Mouse (Mus musculus): ENCODE measurements at regions not wholly inside any gene's neighbourhood (a gene's known extent, or its start where the extent isn't known, plus 50 kb on each side); places are given as distances from the start of the nearest gene placed in this dataset.
"Not testable (repeated sequence)": the region's sequence is repeated elsewhere in the genome, so short reads cannot be mapped to it uniquely, and the experiment has no call there.

GRCm38 (mm10) chr13:72250419-72250818 lies 286.9 kb upstream of the Irx1 start:
- H3K27ac ChIP-seq (ENCODE audit: low read depth, low read length): no peak overlapping the region
- H3K4me3 ChIP-seq (ENCODE audit: low read length): no peak overlapping the region
- no peaks in the 10 kb centered on the region for H3K27me3 ChIP-seq (replicated peaks; ENCODE audit: control insufficient read depth, insufficient read depth, low read length)
- no peaks in the 10 kb centered on the region for H3K4me1 ChIP-seq (ENCODE audit: control insufficient read depth, insufficient read depth, low read depth, low read length)
- no peak overlapping the region for H3K9ac ChIP-seq (ENCODE audit: low read depth, low read length)
- no peak overlapping the region for H3K4me2 ChIP-seq (ENCODE audit: low read length)
- H3K36me3 ChIP-seq (ENCODE audit: control insufficient read depth, insufficient read depth, low read length): no peaks in the 10 kb centered on the region
- no peak for ATAC-seq
- H3K9me3 ChIP-seq (ENCODE audit: control insufficient read depth, low read length): peaks cover 3% of the 10 kb centered on the region; the same call in 1 of the 2 replicates

GRCm38 (mm10) chr13:72253242-72253641 lies 289.7 kb upstream of the Irx1 start:
- not testable (repeated sequence) for H3K4me3 ChIP-seq (ENCODE audit: low read length); H3K9me3 ChIP-seq (ENCODE audit: control insufficient read depth, low read length); H3K4me2 ChIP-seq (ENCODE audit: low read length); H3K27me3 ChIP-seq (replicated peaks; ENCODE audit: control insufficient read depth, insufficient read depth, low read length); H3K36me3 ChIP-seq (ENCODE audit: control insufficient read depth, insufficient read depth, low read length); H3K9ac ChIP-seq (ENCODE audit: low read depth, low read length); H3K27ac ChIP-seq (ENCODE audit: low read depth, low read length); H3K4me1 ChIP-seq (ENCODE audit: control insufficient read depth, insufficient read depth, low read depth, low read length); ATAC-seq
- 61% methylated on average over 13 of the region's 13 CpGs for WGBS

- ATAC-seq: no peak
- H3K4me2 ChIP-seq (ENCODE audit: low read length): no peak overlapping the region
- H3K27ac ChIP-seq (ENCODE audit: low read depth, low read length): no peak overlapping the region
- H3K9me3 ChIP-seq (ENCODE audit: control insufficient read depth, low read length): no peaks in the 10 kb centered on the region
- no peaks in the 10 kb centered on the region for H3K4me1 ChIP-seq (ENCODE audit: control insufficient read depth, insufficient read depth, low read depth, low read length)
- H3K27me3 ChIP-seq (replicated peaks; ENCODE audit: control insufficient read depth, insufficient read depth, low read length): peaks cover 6% of the 10 kb centered on the region; the same call in 1 of the 2 replicates
- no peak overlapping the region for H3K9ac ChIP-seq (ENCODE audit: low read depth, low read length)
- no peaks in the 10 kb centered on the region for H3K36me3 ChIP-seq (ENCODE audit: control insufficient read depth, insufficient read depth, low read length)
- H3K4me3 ChIP-seq (ENCODE audit: low read length): no peak overlapping the region
- 92% methylated on average over 2 of the region's 2 CpGs for WGBS
Observed at GRCm38 (mm10) chr13:72258794-72259193, 295.3 kb upstream of the Irx1 start.

- no peaks in the 10 kb centered on the region for H3K9me3 ChIP-seq (ENCODE audit: control insufficient read depth, low read length)
- no peak overlapping the region for H3K27ac ChIP-seq (ENCODE audit: low read depth, low read length)
- no peak overlapping the region for H3K4me3 ChIP-seq (ENCODE audit: low read length)
- ATAC-seq: 0 out of 2 replicates have a peak, but pooled peaks have one; percentile 12
- no peak overlapping the region for H3K4me2 ChIP-seq (ENCODE audit: low read length)
- 40% methylated on average over 3 of the region's 3 CpGs for WGBS
- H3K4me1 ChIP-seq (ENCODE audit: control insufficient read depth, insufficient read depth, low read depth, low read length): peaks cover 10% of the 10 kb centered on the region
- H3K27me3 ChIP-seq (replicated peaks; ENCODE audit: control insufficient read depth, insufficient read depth, low read length): peaks cover 9% of the 10 kb centered on the region
- H3K9ac ChIP-seq (ENCODE audit: low read depth, low read length): no peak overlapping the region
- H3K36me3 ChIP-seq (ENCODE audit: control insufficient read depth, insufficient read depth, low read length): no peaks in the 10 kb centered on the region
Observed at GRCm38 (mm10) chr13:72264416-72264815, 300.9 kb upstream of the Irx1 start.

- H3K9me3 ChIP-seq (ENCODE audit: control insufficient read depth, low read length): no peaks in the 10 kb centered on the region
- H3K27me3 ChIP-seq (replicated peaks; ENCODE audit: control insufficient read depth, insufficient read depth, low read length): peaks cover 9% of the 10 kb centered on the region
- H3K4me2 ChIP-seq (ENCODE audit: low read length): no peak overlapping the region
- H3K9ac ChIP-seq (ENCODE audit: low read depth, low read length): no peak overlapping the region
- H3K36me3 ChIP-seq (ENCODE audit: control insufficient read depth, insufficient read depth, low read length): no peaks in the 10 kb centered on the region
- 39% methylated on average over 7 of the region's 7 CpGs for WGBS
- H3K4me3 ChIP-seq (ENCODE audit: low read length): no peak overlapping the region
- H3K27ac ChIP-seq (ENCODE audit: low read depth, low read length): no peak overlapping the region
- H3K4me1 ChIP-seq (ENCODE audit: control insufficient read depth, insufficient read depth, low read depth, low read length): peaks cover 10% of the 10 kb centered on the region
- no peak for ATAC-seq
Observed at GRCm38 (mm10) chr13:72265116-72265515, 301.6 kb upstream of the Irx1 start.

- Histone ChIP-seq H3K4me3 (ENCODE audit: low read length) (no peak overlapping the region), H3K4me2 (ENCODE audit: low read length) (no peak overlapping the region), H3K9me3 (ENCODE audit: control insufficient read depth, low read length) (no peaks in the 10 kb centered on the region), H3K27ac (ENCODE audit: low read depth, low read length) (no peak overlapping the region), H3K9ac (ENCODE audit: low read depth, low read length) (no peak overlapping the region), H3K27me3 (replicated peaks; ENCODE audit: control insufficient read depth, insufficient read depth, low read length) (peaks cover 9% of the 10 kb centered on the region), H3K36me3 (ENCODE audit: control insufficient read depth, insufficient read depth, low read length) (no peaks in the 10 kb centered on the region), H3K4me1 (ENCODE audit: control insufficient read depth, insufficient read depth, low read depth, low read length) (peaks cover 10% of the 10 kb centered on the region)
- 43% methylated on average over 11 of the region's 11 CpGs for WGBS
- ATAC-seq: peak; percentile 76
Observed at GRCm38 (mm10) chr13:72265650-72266049, 302.1 kb upstream of the Irx1 start.

- no peak overlapping the region for H3K9ac ChIP-seq (ENCODE audit: low read depth, low read length)
- H3K4me2 ChIP-seq (ENCODE audit: low read length): no peak overlapping the region
- no peaks in the 10 kb centered on the region for H3K9me3 ChIP-seq (ENCODE audit: control insufficient read depth, low read length)
- H3K4me3 ChIP-seq (ENCODE audit: low read length): no peak overlapping the region
- H3K36me3 ChIP-seq (ENCODE audit: control insufficient read depth, insufficient read depth, low read length): no peaks in the 10 kb centered on the region
- peaks cover 10% of the 10 kb centered on the region for H3K4me1 ChIP-seq (ENCODE audit: control insufficient read depth, insufficient read depth, low read depth, low read length)
- ATAC-seq: peak; percentile 77
- no peak overlapping the region for H3K27ac ChIP-seq (ENCODE audit: low read depth, low read length)
- H3K27me3 ChIP-seq (replicated peaks; ENCODE audit: control insufficient read depth, insufficient read depth, low read length): peaks cover 9% of the 10 kb centered on the region
- 60% methylated on average over 12 of the region's 12 CpGs for whole genome bisulfite sequencing
Observed at GRCm38 (mm10) chr13:72266174-72266768, 302.7 kb upstream of the Irx1 start.

GRCm38 (mm10) chr13:72280343-72280742 lies 316.8 kb upstream of the Irx1 start:
- H3K27me3 ChIP-seq (replicated peaks; ENCODE audit: control insufficient read depth, insufficient read depth, low read length): no peaks in the 10 kb centered on the region
- H3K9ac ChIP-seq (ENCODE audit: low read depth, low read length): no peak overlapping the region
- 0 out of 2 replicates have a peak, but pooled peaks have one; percentile 42 for ATAC-seq
- H3K4me3 ChIP-seq (ENCODE audit: low read length): no peak overlapping the region
- H3K4me1 ChIP-seq (ENCODE audit: control insufficient read depth, insufficient read depth, low read depth, low read length): no peaks in the 10 kb centered on the region
- H3K27ac ChIP-seq (ENCODE audit: low read depth, low read length): no peak overlapping the region
- no peak overlapping the region for H3K4me2 ChIP-seq (ENCODE audit: low read length)
- no peaks in the 10 kb centered on the region for H3K9me3 ChIP-seq (ENCODE audit: control insufficient read depth, low read length)
- WGBS: 31% methylated on average over 2 of the region's 2 CpGs
- no peaks in the 10 kb centered on the region for H3K36me3 ChIP-seq (ENCODE audit: control insufficient read depth, insufficient read depth, low read length)

- 88% methylated on average over 5 of the region's 5 CpGs for WGBS
- Histone ChIP-seq H3K9ac (ENCODE audit: low read depth, low read length) (no peak overlapping the region), H3K4me3 (ENCODE audit: low read length) (no peak overlapping the region), H3K4me1 (ENCODE audit: control insufficient read depth, insufficient read depth, low read depth, low read length) (no peaks in the 10 kb centered on the region), H3K4me2 (ENCODE audit: low read length) (no peak overlapping the region), H3K27me3 (replicated peaks; ENCODE audit: control insufficient read depth, insufficient read depth, low read length) (no peaks in the 10 kb centered on the region), H3K27ac (ENCODE audit: low read depth, low read length) (no peak overlapping the region), H3K9me3 (ENCODE audit: control insufficient read depth, low read length) (no peaks in the 10 kb centered on the region), H3K36me3 (ENCODE audit: control insufficient read depth, insufficient read depth, low read length) (no peaks in the 10 kb centered on the region)
- no peak for ATAC-seq
Observed at GRCm38 (mm10) chr13:72280871-72281270, 317.3 kb upstream of the Irx1 start.

- WGBS: 97% methylated on average over 3 of the region's 3 CpGs
Observed at GRCm38 (mm10) chr13:72282764-72283163, 319.2 kb upstream of the Irx1 start.

More at GRCm38 (mm10) chr13:72282764-72283163, 319.2 kb upstream of the Irx1 start:
- ATAC-seq: no peak
- Histone ChIP-seq H3K9me3 (ENCODE audit: control insufficient read depth, low read length) (no peaks in the 10 kb centered on the region), H3K36me3 (ENCODE audit: control insufficient read depth, insufficient read depth, low read length) (no peaks in the 10 kb centered on the region), H3K9ac (ENCODE audit: low read depth, low read length) (no peak overlapping the region), H3K27ac (ENCODE audit: low read depth, low read length) (no peak overlapping the region), H3K4me1 (ENCODE audit: control insufficient read depth, insufficient read depth, low read depth, low read length) (no peaks in the 10 kb centered on the region), H3K27me3 (replicated peaks; ENCODE audit: control insufficient read depth, insufficient read depth, low read length) (no peaks in the 10 kb centered on the region), H3K4me2 (ENCODE audit: low read length) (no peak overlapping the region), H3K4me3 (ENCODE audit: low read length) (no peak overlapping the region)

Data from hindbrain, embryonic 16.5 days (tissue).